Mouse (Mus musculus) stomach, embryonic 14.5 days (tissue): Measurements from ENCODE around the gene Arel1. TPM values are rescaled to one million over a fixed set of nuclear protein-coding genes. Genes with fewer than 3 reads are reported as not detected.

Experiments used
- ATAC-seq: fragments of 200-750 bp; cut with Nextera tagmentation; 2 replicates; pipeline ENCODE4 v1.8.0; 2017; ENCODE audit warnings: low read depth, moderate TSS enrichment; ENCODE audit not compliant: insufficient number of reproducible peaks, insufficient read depth, low FRiP score
- H3K27ac ChIP-seq: fragments of 300-500 bp; sonication (generic); 2 replicates; pipeline ENCODE4 v1.5.1; 2014; ENCODE audit warnings: mild to moderate bottlenecking, low read length, moderate library complexity, mixed read lengths
- H3K27me3 ChIP-seq: fragments of 300-500 bp; sonication (generic); 2 replicates; pipeline ENCODE4 v1.6.1; 2014; ENCODE audit warnings: low read length, control low read depth, mixed read lengths; ENCODE audit not compliant: control insufficient read depth, insufficient read depth
- H3K36me3 ChIP-seq: fragments of 300-500 bp; sonication (generic); 2 replicates; pipeline ENCODE4 v1.6.1; 2014; ENCODE audit warnings: mild to moderate bottlenecking, control low read depth, low read length, moderate library complexity, mixed read lengths; ENCODE audit not compliant: control insufficient read depth, insufficient read depth
- H3K4me1 ChIP-seq: fragments of 300-500 bp; sonication (generic); 2 replicates; pipeline ENCODE4 v1.6.1; 2014; ENCODE audit warnings: low read length, control low read depth, mixed read lengths; ENCODE audit not compliant: control insufficient read depth, insufficient read depth
- H3K4me2 ChIP-seq: fragments of 300-500 bp; sonication (generic); replicated peaks from 2 replicates; pipeline ENCODE4 v1.6.1; 2014; ENCODE audit warnings: low read depth, low read length, control low read depth
- H3K4me3 ChIP-seq: fragments of 300-500 bp; sonication (generic); 2 replicates; pipeline ENCODE4 v1.5.1; 2014; ENCODE audit warnings: low read depth, low read length, control low read depth
- H3K9ac ChIP-seq: fragments of 300-500 bp; sonication (generic); replicated peaks from 2 replicates; pipeline ENCODE4 v1.6.1; 2014; ENCODE audit warnings: low read depth, mild to moderate bottlenecking, control low read depth, low read length, moderate library complexity, mixed read lengths
- H3K9me3 ChIP-seq: fragments of 300-500 bp; sonication (generic); 2 replicates; pipeline ENCODE4 v1.6.1; 2016; ENCODE audit warnings: low read depth, low read length, control low read depth; ENCODE audit not compliant: control insufficient read depth
- WGBS: fragments of 180-500 bp; shearing (Covaris S2); extraction: QIAGEN DNeasy Blood & Tissue Kit; methylation state at CpG from one replicate; pipeline ENCODE4 v1.1.7; 2014; 5-methylcytosine and 5-hydroxymethylcytosine counted together
- polyA plus RNA-seq: library from polyadenylated mRNA; unstranded; fragments of >200 nt; fragmentation: Nextera tagmentation; extraction: Ambion mirVana; gene quantifications from 2 replicates; pipeline ENCODE4 v1.2.1, GENCODE M21; 2014

The Arel1 gene
- polyA plus RNA-seq, 1 experiment from 2014 or later = 15.1 TPM

GRCm38 (mm10) chr12:84885107-84885876 is 85.4 kb downstream of the Arel1 start:
- whole genome bisulfite sequencing = 54% methylated on average over 11 of the region's 11 CpGs
- H3K9ac ChIP-seq = no peak overlapping the region
- H3K4me3 ChIP-seq = no peak overlapping the region
- H3K9me3 ChIP-seq = no peaks in the 10 kb centered on the region
- no peak overlapping the region for H3K4me2 ChIP-seq
- no peaks in the 10 kb centered on the region for H3K36me3 ChIP-seq
- no peaks in the 10 kb centered on the region for H3K4me1 ChIP-seq
- H3K27me3 ChIP-seq = no peaks in the 10 kb centered on the region
- H3K27ac ChIP-seq = no peak overlapping the region
- ATAC-seq = no peak

- Histone ChIP-seq H3K27me3 (no peaks in the 10 kb centered on the region), H3K36me3 (no peaks in the 10 kb centered on the region), H3K4me2 (no peak overlapping the region), H3K4me1 (no peaks in the 10 kb centered on the region), H3K27ac (no peak overlapping the region), H3K9me3 (no peaks in the 10 kb centered on the region), H3K4me3 (no peak overlapping the region), H3K9ac (no peak overlapping the region)
- ATAC-seq = no peak
- WGBS = 80% methylated on average over 7 of the region's 7 CpGs
These were observed 86.2 kb downstream of the Arel1 start for GRCm38 (mm10) chr12:84884423-84885076.

GRCm38 (mm10) chr12:84882796-84883195 is 87.9 kb downstream of the Arel1 start:
- 87% methylated on average over 4 of the region's 4 CpGs for WGBS
- H3K4me2 ChIP-seq = no peak overlapping the region
- no peaks in the 10 kb centered on the region for H3K4me1 ChIP-seq
- H3K9ac ChIP-seq = no peak overlapping the region
- ATAC-seq = no peak
- peaks cover 4% of the 10 kb centered on the region; the same call in 1 of the 2 replicates for H3K27me3 ChIP-seq
- H3K36me3 ChIP-seq = no peaks in the 10 kb centered on the region
- H3K27ac ChIP-seq = no peak overlapping the region
- H3K9me3 ChIP-seq = no peaks in the 10 kb centered on the region
- no peak overlapping the region for H3K4me3 ChIP-seq

- peaks cover 14% of the 10 kb centered on the region for H3K4me1 ChIP-seq
- 51% methylated on average over 11 of the region's 11 CpGs for WGBS
- H3K9me3 ChIP-seq = no peaks in the 10 kb centered on the region
- no peak overlapping the region for H3K4me2 ChIP-seq
- no peak overlapping the region for H3K9ac ChIP-seq
- ATAC-seq = no peak
- no peaks in the 10 kb centered on the region for H3K36me3 ChIP-seq
- no peak overlapping the region for H3K4me3 ChIP-seq
- H3K27ac ChIP-seq = no peak overlapping the region
- peaks cover 30% of the 10 kb centered on the region for H3K27me3 ChIP-seq
These were observed 90.6 kb downstream of the Arel1 start for GRCm38 (mm10) chr12:84880091-84880490.

- Histone ChIP-seq H3K9me3 (no peaks in the 10 kb centered on the region), H3K4me3 (peak within 1 kb of the TSS; percentile 38), H3K4me1 (peaks cover 14% of the 10 kb centered on the region), H3K4me2 (peak within 1 kb of the TSS; percentile 51), H3K27me3 (peaks cover 44% of the 10 kb centered on the region), H3K36me3 (no peaks in the 10 kb centered on the region), H3K9ac (no peak within 1 kb of the TSS), H3K27ac (no peak within 1 kb of the TSS)
- peak; percentile 47; the same call in 1 of the 2 replicates for ATAC-seq
- 1% methylated on average over 34 of the region's 34 CpGs for WGBS
These were observed 94.1 kb downstream of the Arel1 start, which contains the start of gene Ltbp2 for GRCm38 (mm10) chr12:84876481-84877121. Ltbp2 (minus strand) TSS chr12:84876532.

- Histone ChIP-seq H3K4me3 (peak overlapping the region; percentile 38), H3K4me2 (peak overlapping the region; percentile 51), H3K27ac (no peak overlapping the region), H3K27me3 (peaks cover 44% of the 10 kb centered on the region), H3K9me3 (no peaks in the 10 kb centered on the region), H3K4me1 (peaks cover 14% of the 10 kb centered on the region), H3K36me3 (no peaks in the 10 kb centered on the region), H3K9ac (no peak overlapping the region)
- ATAC-seq = no peak
- 1% methylated on average over 59 of the region's 59 CpGs for WGBS
These were observed 94.8 kb downstream of the Arel1 start for GRCm38 (mm10) chr12:84875761-84876480.

GRCm38 (mm10) chr12:84873434-84873833 is 97.3 kb downstream of the Arel1 start:
- Histone ChIP-seq H3K4me2 (no peak overlapping the region), H3K9me3 (no peaks in the 10 kb centered on the region), H3K36me3 (no peaks in the 10 kb centered on the region), H3K4me3 (no peak overlapping the region), H3K4me1 (peaks cover 14% of the 10 kb centered on the region), H3K9ac (no peak overlapping the region), H3K27me3 (peaks cover 44% of the 10 kb centered on the region), H3K27ac (no peak overlapping the region)
- WGBS = 0% methylated on average over 3 of the region's 3 CpGs
- ATAC-seq = no peak

GRCm38 (mm10) chr12:84872310-84872709 is 98.4 kb downstream of the Arel1 start:
- Histone ChIP-seq H3K4me1 (peaks cover 14% of the 10 kb centered on the region), H3K4me3 (no peak overlapping the region), H3K27ac (no peak overlapping the region), H3K9me3 (no peaks in the 10 kb centered on the region), H3K9ac (no peak overlapping the region), H3K36me3 (no peaks in the 10 kb centered on the region), H3K4me2 (no peak overlapping the region), H3K27me3 (peaks cover 35% of the 10 kb centered on the region)
- no peak for ATAC-seq
- 64% methylated on average over 2 of the region's 2 CpGs for WGBS
